Mouse (Mus musculus) myocyte (in vitro differentiated cells): Measurements from ENCODE around the gene Nfu1.

Experiments
- CEBPB ChIP-seq: IDR thresholded peaks from 2 replicates; pipeline ENCODE4 v1.6.1; 2011; ENCODE audit warnings: mild to moderate bottlenecking, moderate library complexity; ENCODE audit not compliant: poor library complexity, insufficient read depth, severe bottlenecking
- E2F4 ChIP-seq: IDR thresholded peaks from one replicate; pipeline ENCODE4 v1.6.1; 2011; ENCODE audit warnings: mild to moderate bottlenecking, control low read depth, moderate library complexity; ENCODE audit not compliant: insufficient read depth
- MAX ChIP-seq: IDR thresholded peaks from one replicate; pipeline ENCODE4 v1.6.1; 2011; ENCODE audit warnings: low read depth, mild to moderate bottlenecking, control low read depth
- MYOD1 ChIP-seq, 3 experiments: IDR thresholded peaks; one replicate each; pipeline ENCODE4 v1.6.1; 2011; ENCODE audit warnings: control low read depth in 2 of 3, low read depth in 2 of 3, mild to moderate bottlenecking in 2 of 3, moderate library complexity in 1 of 3; ENCODE audit not compliant: insufficient read length in 2 of 3, control insufficient read depth in 1 of 3
- POLR2A ChIP-seq: IDR thresholded peaks from one replicate; pipeline ENCODE4 v1.6.1; 2011; ENCODE audit warnings: low read depth, mild to moderate bottlenecking, control low read depth, moderate library complexity; ENCODE audit not compliant: insufficient read length
- REST ChIP-seq: IDR thresholded peaks from one replicate; pipeline ENCODE4 v1.6.1; 2011; ENCODE audit warnings: mild to moderate bottlenecking, control low read depth, moderate library complexity; ENCODE audit not compliant: insufficient read depth, insufficient read length
- SRF ChIP-seq: IDR thresholded peaks from one replicate; pipeline ENCODE4 v1.6.1; 2011; ENCODE audit warnings: low read depth; ENCODE audit not compliant: control insufficient read depth, insufficient read length
- TCF12 ChIP-seq: IDR thresholded peaks from one replicate; pipeline ENCODE4 v1.6.1; 2011; ENCODE audit warnings: mild to moderate bottlenecking, control low read depth; ENCODE audit not compliant: poor library complexity, insufficient read depth, severe bottlenecking
- USF1 ChIP-seq: IDR thresholded peaks from one replicate; pipeline ENCODE4 v1.6.1; 2011; ENCODE audit warnings: low read depth, mild to moderate bottlenecking, control low read depth, moderate library complexity

- TF ChIP-seq POLR2A (no peak), E2F4 (no peak), REST (no peak), MAX (no peak), SRF (no peak), MYOD1 (IDR thresholded peaks at IDR 0.05; ENCODE audit: control insufficient read depth in 1 of 3, insufficient read length in 2 of 3, low read depth in 2 of 3) (no peak), CEBPB (no peak), TCF12 (no peak), USF1 (no peak)
Observed at GRCm38 (mm10) chr6:87059754-87060153, 50.7 kb downstream of the Nfu1 start.
